Mouse (Mus musculus) embryonic fibroblast, embryonic 13.5 days (primary cell): ENCODE measurements around the gene Msi2.

ENCODE experiments used
- CTCF ChIP-seq: IDR thresholded peaks from 2 replicates; pipeline ENCODE4 v1.5.1; 2011; ENCODE audit warnings: mild to moderate bottlenecking, control low read depth, low read length, moderate library complexity, borderline replicate concordance; ENCODE audit not compliant: insufficient read depth
- POLR2A ChIP-seq: IDR thresholded peaks from 2 replicates; pipeline ENCODE4 v1.6.1; 2011; ENCODE audit warnings: low read depth, mild to moderate bottlenecking, control low read depth, low read length, moderate library complexity

- TF ChIP-seq POLR2A (no peak), CTCF (no peak)
Observed at GRCm38 (mm10) chr11:88441871-88442740, 276.2 kb downstream of the Msi2 start.
